Mouse (Mus musculus) olfactory bulb, adult 2 months (tissue): ENCODE data around the gene Lasp1.

Source experiments
- CTCF ChIP-seq: fragments of 200-500 bp; IDR thresholded peaks from 2 replicates; pipeline ENCODE4 v1.5.1; 2012; ENCODE audit warnings: low read depth, mild to moderate bottlenecking, low read length, moderate library complexity; ENCODE audit not compliant: insufficient read depth
- POLR2A ChIP-seq: fragments of 200-500 bp; IDR thresholded peaks from 2 replicates; pipeline ENCODE4 v1.6.1; 2012; ENCODE audit warnings: mild to moderate bottlenecking, low read depth, low read length, moderate library complexity; ENCODE audit not compliant: insufficient read depth

GRCm38 (mm10) chr11:97883918-97884600 lies 85.3 kb downstream of the Lasp1 start, which contains the start of gene Fbxo47:
- no peak for TF ChIP-seq POLR2A
- no peak for TF ChIP-seq CTCF
